Mouse (Mus musculus): Measurements from ENCODE around the gene Teddm1a. TPM values are rescaled to one million over a fixed set of nuclear protein-coding genes. Genes with fewer than 3 reads are reported as not detected.

Gene Teddm1a
- polyA plus RNA-seq, 1 experiment, result not detected

- no peak for DNase-seq (ENCODE audit: low read depth in 1 of 2, low spot score in 2 of 2)
- TF ChIP-seq POLR2A (IDR thresholded peaks at IDR 0.05; ENCODE audit: low read depth, low read length) (no peak), CTCF (IDR thresholded peaks at IDR 0.05; ENCODE audit: extremely low read depth, insufficient read depth, insufficient read length, insufficient replicate concordance) (no peak)
- Histone ChIP-seq H3K4me1 (ENCODE audit: control insufficient read depth, insufficient read depth, insufficient read length) (no peaks in the 10 kb centered on the region), H3K27me3 (ENCODE audit: control insufficient read depth, insufficient read depth, low read length) (no peaks in the 10 kb centered on the region), H3K4me3 (ENCODE audit: extremely low read depth, insufficient read depth, insufficient read length) (no peak overlapping the region), H3K27ac (ENCODE audit: insufficient read depth, low read length) (no peak overlapping the region), H3K36me3 (ENCODE audit: control insufficient read depth, insufficient read depth, low read length) (no peaks in the 10 kb centered on the region)
- WGBS, result 84% methylated on average over 2 of the region's 2 CpGs
These were observed 38.9 kb downstream of the Teddm1a start for GRCm38 (mm10) chr1:153930431-153930830.

DNA sequence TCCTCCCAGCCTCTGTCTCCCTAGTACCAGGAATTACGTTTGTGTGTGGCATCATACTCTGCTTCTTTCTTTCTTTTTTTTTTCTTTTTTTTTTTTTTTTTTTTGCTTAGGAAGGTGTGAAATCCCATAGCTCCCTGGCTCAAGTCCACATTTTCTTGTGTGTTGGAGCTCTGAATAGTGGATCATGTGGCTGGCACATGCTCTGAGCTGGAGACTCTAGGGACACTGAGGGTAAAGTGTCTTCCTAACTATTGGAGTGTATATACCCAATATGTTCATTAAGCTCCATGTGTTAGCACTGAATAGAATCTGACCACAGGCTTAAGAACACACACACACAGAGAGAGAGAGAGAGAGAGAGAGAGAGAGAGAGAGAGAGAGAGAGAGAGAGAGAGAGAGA lies 42.2 kb downstream of the Teddm1a start:
- 96% methylated on average over 1 of the region's 1 CpGs for WGBS
- TF ChIP-seq POLR2A (IDR thresholded peaks at IDR 0.05; ENCODE audit: low read depth, low read length) (no peak), CTCF (IDR thresholded peaks at IDR 0.05; ENCODE audit: extremely low read depth, insufficient read depth, insufficient read length, insufficient replicate concordance) (no peak)
- DNase-seq (ENCODE audit: low read depth in 1 of 2, low spot score in 2 of 2), result no peak
- Histone ChIP-seq H3K27ac (ENCODE audit: insufficient read depth, low read length) (no peak overlapping the region), H3K4me1 (ENCODE audit: control insufficient read depth, insufficient read depth, insufficient read length) (no peaks in the 10 kb centered on the region), H3K4me3 (ENCODE audit: extremely low read depth, insufficient read depth, insufficient read length) (no peak overlapping the region), H3K27me3 (ENCODE audit: control insufficient read depth, insufficient read depth, low read length) (no peaks in the 10 kb centered on the region), H3K36me3 (ENCODE audit: control insufficient read depth, insufficient read depth, low read length) (no peaks in the 10 kb centered on the region)

- no peaks in the 10 kb centered on the region for H3K4me1 ChIP-seq (ENCODE audit: control insufficient read depth, insufficient read depth, insufficient read length)
- no peak for DNase-seq (ENCODE audit: low read depth in 1 of 2, low spot score in 2 of 2)
These were observed 44.4 kb downstream of the Teddm1a start for GRCm38 (mm10) chr1:153935844-153936380.

DNA sequence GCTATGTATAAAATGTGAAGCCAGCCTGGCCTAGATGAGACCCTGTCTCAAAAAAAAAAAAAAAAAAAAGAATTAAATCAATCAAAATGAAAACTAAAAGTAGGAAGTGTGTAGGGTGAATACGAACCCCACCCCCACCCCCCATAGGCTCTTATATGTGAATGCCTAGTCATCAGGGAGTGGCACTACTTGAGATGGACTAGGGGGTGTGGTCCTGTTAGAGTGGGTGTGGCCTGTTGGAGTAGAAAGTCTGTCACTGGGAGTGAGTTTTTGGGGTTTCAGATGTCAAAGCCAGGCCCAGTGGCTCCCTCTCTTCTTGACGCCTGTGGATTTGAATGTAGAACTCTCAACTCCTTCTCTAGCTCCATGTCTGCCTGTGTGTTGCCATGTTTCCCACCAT lies 45.5 kb downstream of the Teddm1a start:
- no peak for DNase-seq (ENCODE audit: low read depth in 1 of 2, low spot score in 2 of 2)
- Histone ChIP-seq H3K36me3 (ENCODE audit: control insufficient read depth, insufficient read depth, low read length) (no peaks in the 10 kb centered on the region), H3K4me3 (ENCODE audit: extremely low read depth, insufficient read depth, insufficient read length) (no peak overlapping the region), H3K27ac (ENCODE audit: insufficient read depth, low read length) (no peak overlapping the region), H3K4me1 (ENCODE audit: control insufficient read depth, insufficient read depth, insufficient read length) (no peaks in the 10 kb centered on the region), H3K27me3 (ENCODE audit: control insufficient read depth, insufficient read depth, low read length) (no peaks in the 10 kb centered on the region)
- WGBS, result 98% methylated on average over 2 of the region's 2 CpGs
- TF ChIP-seq POLR2A (IDR thresholded peaks at IDR 0.05; ENCODE audit: low read depth, low read length), result no peak
- TF ChIP-seq CTCF (IDR thresholded peaks at IDR 0.05; ENCODE audit: extremely low read depth, insufficient read depth, insufficient read length, insufficient replicate concordance), result no peak

More at GRCm38 (mm10) chr1:153935844-153936380, 44.4 kb downstream of the Teddm1a start:
- Histone ChIP-seq H3K27me3 (ENCODE audit: control insufficient read depth, insufficient read depth, low read length) (no peaks in the 10 kb centered on the region), H3K4me3 (ENCODE audit: extremely low read depth, insufficient read depth, insufficient read length) (no peak overlapping the region), H3K36me3 (ENCODE audit: control insufficient read depth, insufficient read depth, low read length) (no peaks in the 10 kb centered on the region), H3K27ac (ENCODE audit: insufficient read depth, low read length) (no peak overlapping the region)
- WGBS, result 83% methylated on average over 12 of the region's 12 CpGs
- no peak for TF ChIP-seq CTCF (IDR thresholded peaks at IDR 0.05; ENCODE audit: extremely low read depth, insufficient read depth, insufficient read length, insufficient replicate concordance)
- no peak for TF ChIP-seq POLR2A (IDR thresholded peaks at IDR 0.05; ENCODE audit: low read depth, low read length)

DNA sequence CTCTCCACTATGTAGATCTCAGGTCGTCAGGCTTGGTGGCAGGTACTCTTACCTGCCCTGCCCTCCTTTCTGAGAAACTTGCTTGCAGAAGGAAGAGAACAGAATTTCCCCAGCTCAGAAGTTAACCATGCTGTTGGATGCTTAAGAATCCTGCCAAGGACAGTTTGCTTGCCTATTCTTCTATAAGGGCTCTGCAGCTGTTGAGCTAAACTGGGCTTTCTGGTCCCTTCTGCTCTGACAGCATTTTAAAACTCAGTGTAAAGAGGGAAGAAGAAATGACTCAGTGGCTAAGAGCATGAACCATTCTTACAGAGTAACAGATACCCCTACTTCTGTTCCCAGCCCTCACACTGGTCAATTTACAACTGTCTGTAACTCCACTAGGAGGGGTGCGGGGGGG lies 49.4 kb downstream of the Teddm1a start:
- H3K27me3 ChIP-seq (ENCODE audit: control insufficient read depth, insufficient read depth, low read length), result no peaks in the 10 kb centered on the region

More for the DNA sequence above, 49.4 kb downstream of the Teddm1a start:
- DNase-seq (ENCODE audit: low read depth in 1 of 2, low spot score in 2 of 2), result no peak
- Histone ChIP-seq H3K4me1 (ENCODE audit: control insufficient read depth, insufficient read depth, insufficient read length) (no peaks in the 10 kb centered on the region), H3K27ac (ENCODE audit: insufficient read depth, low read length) (no peak overlapping the region), H3K36me3 (ENCODE audit: control insufficient read depth, insufficient read depth, low read length) (no peaks in the 10 kb centered on the region), H3K4me3 (ENCODE audit: extremely low read depth, insufficient read depth, insufficient read length) (no peak overlapping the region)
- 91% methylated on average over 2 of the region's 2 CpGs for WGBS
- no peak for TF ChIP-seq CTCF (IDR thresholded peaks at IDR 0.05; ENCODE audit: extremely low read depth, insufficient read depth, insufficient read length, insufficient replicate concordance)
- TF ChIP-seq POLR2A (IDR thresholded peaks at IDR 0.05; ENCODE audit: low read depth, low read length), result no peak

Other genes starting within 250 kb of the Teddm1a start
- 0.02 TPM in 2 replicates for gene Rgs8, start 238.7 kb upstream of the Teddm1a start, polyA plus RNA-seq (2012; rRNA removed)
- gene Rgs16, start 151.4 kb upstream of the Teddm1a start, polyA plus RNA-seq (2012; rRNA removed), result 0.88 and 1.2 TPM in 2 replicates
- gene Rnasel, start 142.3 kb upstream of the Teddm1a start, polyA plus RNA-seq (2012; rRNA removed), result 5.1 and 7.0 TPM in 2 replicates
- gene Rgsl1, start 47.6 kb upstream of the Teddm1a start, polyA plus RNA-seq (2012; rRNA removed), result not detected in 2 replicates
- not detected in 2 replicates for gene Teddm1b, start 17.4 kb upstream of the Teddm1a start, polyA plus RNA-seq (2012; rRNA removed)
- 66.9 and 168 TPM in 2 replicates for gene Glul, start 8.2 kb downstream of the Teddm1a start, polyA plus RNA-seq (2012; rRNA removed)
- 0.32 and 0.43 TPM in 2 replicates for gene Teddm2, start 8.5 kb downstream of the Teddm1a start, polyA plus RNA-seq (2012; rRNA removed)

Measured in spleen, adult 2 months (tissue).